In genomic region chr11:32561465-32562355, GRCm38 (mm10) we compare ENCODE assay signal across 10 mouse cellular contexts. TPM values are rescaled to one million over a fixed set of nuclear protein-coding genes. Genes with fewer than 3 reads are reported as not detected.
A peak's percentile ranks its signal among the peaks of the same experiment; 100 is the strongest.
DNase-seq lines count a peak whose midpoint lies in the region; ATAC-seq lines count a peak whose summit lies in the region.
"Had no signal": no experiment of that assay in that cellular context is flagged by ENCODE, and none has a peak within 500 bp of the region (broad histone marks: within the 10 kb centered on the region; RNA-seq: fewer than 3 reads in every experiment).

No protein-coding gene starts in this region.

- no peak overlapping the region for H3K27ac ChIP-seq in hindbrain, embryonic 13.5 days
- H3K27ac ChIP-seq in hindbrain, embryonic 14.5 days: no peak overlapping the region
- H3K27ac ChIP-seq in macrophage: 0 out of 2 replicates have a peak overlapping the region, but pooled peaks have one; percentile 22
- H3K27ac ChIP-seq: hindbrain, embryonic 15.5 days had no signal

- H3K4me3 ChIP-seq in hindbrain, embryonic 13.5 days: no peak overlapping the region
- H3K4me3 ChIP-seq in hindbrain, embryonic 14.5 days (replicated peaks; ENCODE audit: low read length): no peak overlapping the region
- no peak overlapping the region for H3K4me3 ChIP-seq in macrophage (ENCODE audit: inconsistent target)
- H3K4me3 ChIP-seq: hindbrain, embryonic 15.5 days had no signal

- 0 out of 2 replicates have a peak, but pooled peaks have one; percentile 40 for ATAC-seq in hindbrain, embryonic 13.5 days (ENCODE audit: low FRiP score)
- no peak for ATAC-seq in hindbrain, embryonic 14.5 days (ENCODE audit: low FRiP score)

- no peaks in the 10 kb centered on the region for H3K9me3 ChIP-seq in hindbrain, embryonic 13.5 days
- no peaks in the 10 kb centered on the region for H3K9me3 ChIP-seq in hindbrain, embryonic 14.5 days (ENCODE audit: control insufficient read depth, low read length)
- H3K9me3 ChIP-seq: hindbrain, embryonic 15.5 days had no signal

- no peak overlapping the region for H3K4me2 ChIP-seq in hindbrain, embryonic 13.5 days
- H3K4me2 ChIP-seq in hindbrain, embryonic 14.5 days (replicated peaks): no peak overlapping the region
- H3K4me2 ChIP-seq: hindbrain, embryonic 15.5 days had no signal

- 69% methylated on average over 10 of the region's 10 CpGs for WGBS in hindbrain, embryonic 13.5 days
- 67% methylated on average over 10 of the region's 10 CpGs for WGBS in hindbrain, embryonic 14.5 days
- 43% methylated on average over 10 of the region's 10 CpGs for WGBS in macrophage (ENCODE audit: missing documents)

- no peaks in the 10 kb centered on the region for H3K27me3 ChIP-seq in hindbrain, embryonic 13.5 days
- no peaks in the 10 kb centered on the region for H3K27me3 ChIP-seq in hindbrain, embryonic 14.5 days (ENCODE audit: control insufficient read depth, insufficient read depth, low read length)
- H3K27me3 ChIP-seq: hindbrain, embryonic 15.5 days had no signal

- H3K4me1 ChIP-seq in hindbrain, embryonic 13.5 days (replicated peaks): peaks cover 20% of the 10 kb centered on the region
- peaks cover under 1% of the 10 kb centered on the region; the same call in 1 of the 2 replicates for H3K4me1 ChIP-seq in hindbrain, embryonic 14.5 days (replicated peaks; ENCODE audit: control insufficient read depth, insufficient read depth, low read length)
- H3K4me1 ChIP-seq: hindbrain, embryonic 15.5 days had no signal

- H3K36me3 ChIP-seq in hindbrain, embryonic 13.5 days: no peaks in the 10 kb centered on the region
- no peaks in the 10 kb centered on the region for H3K36me3 ChIP-seq in hindbrain, embryonic 14.5 days (replicated peaks; ENCODE audit: control insufficient read depth, insufficient read depth)
- no peaks in the 10 kb centered on the region for H3K36me3 ChIP-seq in macrophage (ENCODE audit: inconsistent target)
- H3K36me3 ChIP-seq: hindbrain, embryonic 15.5 days had no signal

- peaks cover 53% of the 10 kb centered on the region for H3K79me2 ChIP-seq in macrophage (ENCODE audit: inconsistent target)

- no peak overlapping the region for H3K9ac ChIP-seq in hindbrain, embryonic 13.5 days
- no peak overlapping the region for H3K9ac ChIP-seq in hindbrain, embryonic 14.5 days
- H3K9ac ChIP-seq: hindbrain, embryonic 15.5 days had no signal

- DNase-seq in hindbrain, embryonic 14.5 days (ENCODE audit: low spot score): no peak
- peak; percentile 53 for DNase-seq in lung, postnatal 36 days
- no peak for DNase-seq in lung, postnatal 25 days (ENCODE audit: low spot score)
- peak; percentile 41 for DNase-seq in T-cell, adult 2 months (ENCODE audit: low spot score)
- DNase-seq in neural tube, embryonic 10.5 days (ENCODE audit: extremely low spot score, low spot score): no peak
- DNase-seq in cerebellum, postnatal 10 days: no peak
- DNase-seq: cerebellum, adult 9-10 months had no signal

RNA-seq across cellular contexts. Expression of gene Stk10, which starts 28.6 kb away (rescaled TPM):
- 2.1 TPM in 2 replicates for polyA plus RNA-seq in hindbrain, embryonic 13.5 days (2015; fragmentation: Nextera tagmentation; extraction: Ambion mirVana)
- 1.8 and 2.2 TPM in 2 replicates for polyA plus RNA-seq in hindbrain, embryonic 14.5 days (2014; fragmentation: Nextera tagmentation; extraction: Ambion mirVana)
- total RNA-seq in macrophage (2018; cell fraction: chromatin; rRNA removed): 100 to 1,000 TPM in 1 of 26 experiments, 10 to 100 TPM in 24, 1 to 10 TPM in 1; 6.6 to 115 (median 23.7) TPM
- 10 to 100 TPM in 24 of 26 experiments, 1 to 10 TPM in 2; 9.2 to 19.3 (median 16.1) TPM for total RNA-seq in macrophage (2018; cell fraction: cytosol; rRNA removed)
- 10 to 100 TPM in 25 of 26 experiments, 1 to 10 TPM in 1; 9.8 to 41.0 (median 20.4) TPM for total RNA-seq in macrophage (2018; cell fraction: nucleus; rRNA removed)
- polyA plus RNA-seq in macrophage (2018): 15.5 to 19.3 TPM (median 18.5 TPM) in 3 replicates

RNA-seq across cellular contexts. Expression of gene Efcab9, which starts 29.8 kb away (rescaled TPM):
- polyA plus RNA-seq in hindbrain, embryonic 13.5 days (2015; fragmentation: Nextera tagmentation; extraction: Ambion mirVana): not detected in 2 replicates
- polyA plus RNA-seq in hindbrain, embryonic 14.5 days (2014; fragmentation: Nextera tagmentation; extraction: Ambion mirVana): not detected in 2 replicates
- total RNA-seq in macrophage (2018; cell fraction: chromatin; rRNA removed): not detected
- under 1 TPM in 5 of 26 experiments, not detected in 21; 0.22 to 0.54 (median 0.29) TPM for total RNA-seq in macrophage (2018; cell fraction: cytosol; rRNA removed)
- 1 to 10 TPM in 1 of 26 experiments, not detected in 25; 1.3 TPM for total RNA-seq in macrophage (2018; cell fraction: nucleus; rRNA removed)
- polyA plus RNA-seq in macrophage (2018): not detected in 3 replicates

Comparison
In these comparisons a context has a peak if more than half of its experiments do, and no peak if none do; other contexts are left out.
1. DNase-seq: peak in lung, postnatal 36 days (single experiment) and T-cell, adult 2 months (single experiment); none in hindbrain, embryonic 14.5 days (single experiment), lung, postnatal 25 days (single experiment), neural tube, embryonic 10.5 days (single experiment) and cerebellum, postnatal 10 days (0 of 2).